Mouse (Mus musculus) embryo, embryonic 10 days (tissue): ENCODE results near the gene Casz1.

ENCODE experiments used
- DNase-seq: peaks from one replicate; pipeline ENCODE4 v3.0.0-alpha.2; 2015; ENCODE audit warnings: low spot score

Gene Casz1

GRCm38 (mm10) chr4:148804137-148804779 is at the start of gene Casz1:
Gene Casz1 (plus strand): TSS chr4:148804429.
- peak; percentile 93 for DNase-seq

GRCm38 (mm10) chr4:148758863-148759262 is 45.4 kb upstream of the Casz1 start:
- DNase-seq, result no peak

- no peak for DNase-seq
Measured at GRCm38 (mm10) chr4:148760152-148760551, 44.1 kb upstream of the Casz1 start.

- DNase-seq, result no peak
Measured at GRCm38 (mm10) chr4:148766021-148766775, 38.0 kb upstream of the Casz1 start.

GRCm38 (mm10) chr4:148767655-148768305 is 36.4 kb upstream of the Casz1 start:
- no peak for DNase-seq

- no peak for DNase-seq
Measured at GRCm38 (mm10) chr4:148768649-148769048, 35.6 kb upstream of the Casz1 start.

- DNase-seq, result peak; percentile 79
Measured at GRCm38 (mm10) chr4:148770582-148771408, 33.4 kb upstream of the Casz1 start.

- DNase-seq, result no peak
Measured at GRCm38 (mm10) chr4:148771409-148771929, 32.8 kb upstream of the Casz1 start.

- no peak for DNase-seq
Measured at GRCm38 (mm10) chr4:148772658-148773057, 31.6 kb upstream of the Casz1 start.

GRCm38 (mm10) chr4:148774036-148774435 is 30.2 kb upstream of the Casz1 start:
- DNase-seq, result no peak

GRCm38 (mm10) chr4:148775476-148776269 is 28.6 kb upstream of the Casz1 start:
- no peak for DNase-seq

- DNase-seq, result no peak
Measured at GRCm38 (mm10) chr4:148780097-148780621, 24.1 kb upstream of the Casz1 start.

GRCm38 (mm10) chr4:148781516-148781915 is 22.7 kb upstream of the Casz1 start:
- DNase-seq, result no peak

- DNase-seq, result no peak
Measured at GRCm38 (mm10) chr4:148782880-148783279, 21.3 kb upstream of the Casz1 start.

- DNase-seq, result no peak
Measured at GRCm38 (mm10) chr4:148783760-148784159, 20.5 kb upstream of the Casz1 start.

GRCm38 (mm10) chr4:148785053-148785567 is 19.1 kb upstream of the Casz1 start:
- no peak for DNase-seq

GRCm38 (mm10) chr4:148785995-148786394 is 18.2 kb upstream of the Casz1 start:
- DNase-seq, result no peak

- DNase-seq, result peak; percentile 34
Measured at GRCm38 (mm10) chr4:148790940-148791339, 13.3 kb upstream of the Casz1 start.

GRCm38 (mm10) chr4:148795038-148795437 is 9.2 kb upstream of the Casz1 start:
- DNase-seq, result no peak

- no peak for DNase-seq
Measured at GRCm38 (mm10) chr4:148797475-148798324, 6.5 kb upstream of the Casz1 start.
